Mouse (Mus musculus): ENCODE data around the gene Syce3. TPM values are rescaled to one million over a fixed set of nuclear protein-coding genes. Genes with fewer than 3 reads are reported as not detected.

Syce3 gene
- polyA plus RNA-seq, 1 experiment from 2014 or later: not detected

- no peak overlapping the region for H3K27ac ChIP-seq (ENCODE audit: low read depth, low read length)
- no peak overlapping the region for H3K4me2 ChIP-seq
- no peak overlapping the region for H3K4me3 ChIP-seq (ENCODE audit: low read depth, low read length)
- 74% methylated on average over 10 of the region's 10 CpGs for WGBS
- DNase-seq (ENCODE audit: low spot score): no peak
- no peaks in the 10 kb centered on the region for H3K36me3 ChIP-seq (ENCODE audit: control insufficient read depth, insufficient read depth, low read length)
- H3K4me1 ChIP-seq (replicated peaks; ENCODE audit: control insufficient read depth, insufficient read depth, low read length): no peaks in the 10 kb centered on the region
- ATAC-seq (replicated peaks; ENCODE audit: low FRiP score): no peak
- H3K27me3 ChIP-seq (replicated peaks; ENCODE audit: control insufficient read depth, insufficient read depth, low read length): no peaks in the 10 kb centered on the region
- H3K9me3 ChIP-seq (ENCODE audit: control insufficient read depth, low read length): 0 out of 2 replicates have a peak, but pooled peaks cover under 1% of the 10 kb centered on the region
- H3K9ac ChIP-seq (ENCODE audit: low read depth, low read length): no peak overlapping the region
Measured at GRCm38 (mm10) chr15:89404831-89405623, 5.3 kb downstream of the Syce3 start.

DNA sequence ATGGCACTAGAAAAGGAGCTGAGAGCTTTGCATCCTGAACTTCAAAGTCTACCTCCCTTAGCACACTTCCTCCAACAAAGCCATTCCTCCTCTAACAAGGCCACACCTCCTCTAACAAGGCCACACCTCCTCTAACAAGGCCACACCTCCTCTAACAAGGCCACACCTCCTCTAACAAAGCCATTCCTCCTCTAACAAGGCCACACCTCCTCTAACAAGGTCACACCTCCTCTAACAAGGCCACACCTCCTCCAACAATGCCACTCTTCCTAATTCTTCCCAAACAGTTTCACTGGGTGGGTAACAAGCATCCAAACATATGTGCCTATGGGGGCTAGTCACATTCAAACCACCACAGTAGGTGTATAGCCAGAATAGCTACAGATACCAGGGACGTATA is 7.8 kb downstream of the Syce3 start:
- H3K27ac ChIP-seq (ENCODE audit: low read depth, low read length): no peak overlapping the region
- no peaks in the 10 kb centered on the region for H3K36me3 ChIP-seq (ENCODE audit: control insufficient read depth, insufficient read depth, low read length)
- DNase-seq (ENCODE audit: low spot score) (no peak), ATAC-seq (replicated peaks; ENCODE audit: low FRiP score) (no peak)
- WGBS: 86% methylated on average over 1 of the region's 1 CpGs
- no peak overlapping the region for H3K4me2 ChIP-seq
- H3K9me3 ChIP-seq (ENCODE audit: control insufficient read depth, low read length): no peaks in the 10 kb centered on the region
- no peak overlapping the region for H3K4me3 ChIP-seq (ENCODE audit: low read depth, low read length)
- H3K9ac ChIP-seq (ENCODE audit: low read depth, low read length): no peak overlapping the region
- H3K27me3 ChIP-seq (replicated peaks; ENCODE audit: control insufficient read depth, insufficient read depth, low read length): no peaks in the 10 kb centered on the region
- no peaks in the 10 kb centered on the region for H3K4me1 ChIP-seq (replicated peaks; ENCODE audit: control insufficient read depth, insufficient read depth, low read length)

- Histone ChIP-seq H3K4me3 (ENCODE audit: low read depth, low read length) (no peak overlapping the region), H3K27me3 (replicated peaks; ENCODE audit: control insufficient read depth, insufficient read depth, low read length) (no peaks in the 10 kb centered on the region), H3K27ac (ENCODE audit: low read depth, low read length) (no peak overlapping the region), H3K4me1 (replicated peaks; ENCODE audit: control insufficient read depth, insufficient read depth, low read length) (no peaks in the 10 kb centered on the region), H3K9me3 (ENCODE audit: control insufficient read depth, low read length) (no peaks in the 10 kb centered on the region), H3K36me3 (ENCODE audit: control insufficient read depth, insufficient read depth, low read length) (no peaks in the 10 kb centered on the region), H3K9ac (ENCODE audit: low read depth, low read length) (no peak overlapping the region), H3K4me2 (no peak overlapping the region)
- DNase-seq (ENCODE audit: low spot score): no peak
- no peak for ATAC-seq (replicated peaks; ENCODE audit: low FRiP score)
- 35% methylated on average over 1 of the region's 1 CpGs for WGBS
Measured at GRCm38 (mm10) chr15:89399716-89400115, 10.6 kb downstream of the Syce3 start.

- DNase-seq (ENCODE audit: low spot score) (no peak), ATAC-seq (replicated peaks; ENCODE audit: low FRiP score) (no peak)
- no peak overlapping the region for H3K27ac ChIP-seq (ENCODE audit: low read depth, low read length)
- H3K4me3 ChIP-seq (ENCODE audit: low read depth, low read length): no peak overlapping the region
- H3K9ac ChIP-seq (ENCODE audit: low read depth, low read length): no peak overlapping the region
- no peaks in the 10 kb centered on the region for H3K36me3 ChIP-seq (ENCODE audit: control insufficient read depth, insufficient read depth, low read length)
- no peaks in the 10 kb centered on the region for H3K4me1 ChIP-seq (replicated peaks; ENCODE audit: control insufficient read depth, insufficient read depth, low read length)
- no peaks in the 10 kb centered on the region for H3K27me3 ChIP-seq (replicated peaks; ENCODE audit: control insufficient read depth, insufficient read depth, low read length)
- 75% methylated on average over 2 of the region's 2 CpGs for WGBS
- H3K4me2 ChIP-seq: no peak overlapping the region
- no peaks in the 10 kb centered on the region for H3K9me3 ChIP-seq (ENCODE audit: control insufficient read depth, low read length)
Measured at GRCm38 (mm10) chr15:89398146-89398545, 12.2 kb downstream of the Syce3 start.

GRCm38 (mm10) chr15:89396883-89397282 is 13.4 kb downstream of the Syce3 start:
- no peak for ATAC-seq (replicated peaks; ENCODE audit: low FRiP score)

GRCm38 (mm10) chr15:89390081-89390480 is 20.2 kb downstream of the Syce3 start:
- no peak for DNase-seq (ENCODE audit: low spot score)
- H3K4me2 ChIP-seq: no peak overlapping the region
- no peak overlapping the region for H3K9ac ChIP-seq (ENCODE audit: low read depth, low read length)
- 93% methylated on average over 10 of the region's 10 CpGs for WGBS
- no peak for ATAC-seq (replicated peaks; ENCODE audit: low FRiP score)
- no peaks in the 10 kb centered on the region for H3K36me3 ChIP-seq (ENCODE audit: control insufficient read depth, insufficient read depth, low read length)
- no peaks in the 10 kb centered on the region; the same call in 1 of the 2 replicates for H3K27me3 ChIP-seq (replicated peaks; ENCODE audit: control insufficient read depth, insufficient read depth, low read length)
- H3K4me1 ChIP-seq (replicated peaks; ENCODE audit: control insufficient read depth, insufficient read depth, low read length): no peaks in the 10 kb centered on the region
- no peak overlapping the region for H3K4me3 ChIP-seq (ENCODE audit: low read depth, low read length)
- no peak overlapping the region for H3K27ac ChIP-seq (ENCODE audit: low read depth, low read length)
- H3K9me3 ChIP-seq (ENCODE audit: control insufficient read depth, low read length): no peaks in the 10 kb centered on the region

More at GRCm38 (mm10) chr15:89396883-89397282, 13.4 kb downstream of the Syce3 start:
- H3K27me3 ChIP-seq (replicated peaks; ENCODE audit: control insufficient read depth, insufficient read depth, low read length): no peaks in the 10 kb centered on the region
- no peak overlapping the region for H3K4me2 ChIP-seq
- H3K36me3 ChIP-seq (ENCODE audit: control insufficient read depth, insufficient read depth, low read length): no peaks in the 10 kb centered on the region
- DNase-seq (ENCODE audit: low spot score): no peak
- H3K27ac ChIP-seq (ENCODE audit: low read depth, low read length): no peak overlapping the region
- no peaks in the 10 kb centered on the region for H3K9me3 ChIP-seq (ENCODE audit: control insufficient read depth, low read length)
- no peak overlapping the region for H3K9ac ChIP-seq (ENCODE audit: low read depth, low read length)
- no peaks in the 10 kb centered on the region for H3K4me1 ChIP-seq (replicated peaks; ENCODE audit: control insufficient read depth, insufficient read depth, low read length)
- 83% methylated on average over 4 of the region's 4 CpGs for WGBS
- no peak overlapping the region for H3K4me3 ChIP-seq (ENCODE audit: low read depth, low read length)

DNA sequence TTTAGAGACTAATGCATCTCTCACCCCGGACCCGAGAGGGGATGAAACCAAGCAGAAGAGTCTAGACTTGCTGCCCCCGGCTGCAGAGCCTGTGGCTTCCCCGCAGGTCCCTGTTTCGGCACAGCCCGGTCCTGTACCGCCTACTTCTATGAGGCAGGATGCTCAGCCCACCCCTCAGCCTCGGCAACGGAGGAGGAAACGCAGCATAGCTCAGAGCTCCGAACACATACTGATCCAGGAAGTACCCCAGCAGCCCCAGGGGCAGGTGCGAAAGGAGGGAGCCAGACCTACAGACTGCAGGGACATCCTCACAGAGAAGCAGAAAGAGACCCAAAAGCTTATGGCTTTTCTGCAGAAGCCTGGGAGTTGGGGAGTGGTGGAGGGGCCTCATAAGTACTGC is 23.2 kb downstream of the Syce3 start:
- Histone ChIP-seq H3K36me3 (ENCODE audit: control insufficient read depth, insufficient read depth, low read length) (no peaks in the 10 kb centered on the region), H3K27me3 (replicated peaks; ENCODE audit: control insufficient read depth, insufficient read depth, low read length) (peaks cover 3% of the 10 kb centered on the region), H3K27ac (ENCODE audit: low read depth, low read length) (no peak overlapping the region), H3K9me3 (ENCODE audit: control insufficient read depth, low read length) (no peaks in the 10 kb centered on the region), H3K4me3 (ENCODE audit: low read depth, low read length) (no peak overlapping the region), H3K4me1 (replicated peaks; ENCODE audit: control insufficient read depth, insufficient read depth, low read length) (no peaks in the 10 kb centered on the region), H3K4me2 (no peak overlapping the region), H3K9ac (ENCODE audit: low read depth, low read length) (no peak overlapping the region)
- DNase-seq (ENCODE audit: low spot score) (no peak), ATAC-seq (replicated peaks; ENCODE audit: low FRiP score) (no peak)
- WGBS: 35% methylated on average over 12 of the region's 12 CpGs

- Histone ChIP-seq H3K9ac (ENCODE audit: low read depth, low read length) (no peak within 1 kb of the TSS), H3K9me3 (ENCODE audit: control insufficient read depth, low read length) (no peaks in the 10 kb centered on the region), H3K4me3 (ENCODE audit: low read depth, low read length) (no peak within 1 kb of the TSS), H3K4me1 (replicated peaks; ENCODE audit: control insufficient read depth, insufficient read depth, low read length) (peaks cover 1% of the 10 kb centered on the region), H3K4me2 (no peak within 1 kb of the TSS), H3K27me3 (replicated peaks; ENCODE audit: control insufficient read depth, insufficient read depth, low read length) (peaks cover 7% of the 10 kb centered on the region), H3K27ac (ENCODE audit: low read depth, low read length) (no peak within 1 kb of the TSS), H3K36me3 (ENCODE audit: control insufficient read depth, insufficient read depth, low read length) (no peaks in the 10 kb centered on the region)
- ATAC-seq (replicated peaks; ENCODE audit: low FRiP score): no peak
- 85% methylated on average over 7 of the region's 7 CpGs for WGBS
- no peak for DNase-seq (ENCODE audit: low spot score)
Measured at GRCm38 (mm10) chr15:89384617-89385016, 25.7 kb downstream of the Syce3 start, which contains the start of gene Klhdc7b. Klhdc7b (plus strand) TSS chr15:89384917.

- no peak overlapping the region for H3K9ac ChIP-seq (ENCODE audit: low read depth, low read length)
- peaks cover 43% of the 10 kb centered on the region for H3K27me3 ChIP-seq (replicated peaks; ENCODE audit: control insufficient read depth, insufficient read depth, low read length)
Measured at GRCm38 (mm10) chr15:89379429-89379828, 30.9 kb downstream of the Syce3 start.

More at GRCm38 (mm10) chr15:89379429-89379828, 30.9 kb downstream of the Syce3 start:
- Histone ChIP-seq H3K4me2 (peak overlapping the region; percentile 77), H3K27ac (ENCODE audit: low read depth, low read length) (no peak overlapping the region), H3K36me3 (ENCODE audit: control insufficient read depth, insufficient read depth, low read length) (no peaks in the 10 kb centered on the region), H3K4me3 (ENCODE audit: low read depth, low read length) (peak overlapping the region; percentile 51), H3K4me1 (replicated peaks; ENCODE audit: control insufficient read depth, insufficient read depth, low read length) (peaks cover 22% of the 10 kb centered on the region), H3K9me3 (ENCODE audit: control insufficient read depth, low read length) (no peaks in the 10 kb centered on the region)
- no peak for DNase-seq (ENCODE audit: low spot score)
- peak; percentile 48 for ATAC-seq (replicated peaks; ENCODE audit: low FRiP score)
- WGBS: 5% methylated on average over 10 of the region's 10 CpGs

Measured in liver, embryonic 11.5 days (tissue).